Mouse (Mus musculus): Measurements from ENCODE around the gene Qdpr. TPM values are rescaled to one million over a fixed set of nuclear protein-coding genes. Genes with fewer than 3 reads are reported as not detected.

Qdpr gene
- polyA plus RNA-seq, 1 experiment from 2014 or later = 116 TPM

DNA sequence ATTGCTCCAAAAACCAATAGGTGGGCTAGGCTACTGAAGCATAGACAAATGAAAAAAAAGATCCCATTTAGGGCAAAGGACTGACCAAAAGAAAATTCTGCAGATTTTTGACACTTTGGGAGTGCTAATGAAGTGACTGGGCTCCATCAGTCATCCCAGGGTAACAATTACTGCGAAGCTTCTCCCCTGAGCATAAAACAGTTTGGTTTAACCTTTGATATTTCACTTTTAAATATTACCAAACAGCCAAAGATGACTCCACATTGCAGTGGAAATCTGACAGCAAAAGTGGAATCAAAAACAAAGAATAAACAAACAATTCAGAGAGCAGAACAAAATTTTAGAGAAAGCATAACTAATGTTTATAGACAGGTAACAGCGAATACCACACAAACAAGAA is 31.1 kb upstream of the Qdpr start:
- Histone ChIP-seq H3K9me3 (no peaks in the 10 kb centered on the region), H3K36me3 (no peaks in the 10 kb centered on the region), H3K4me3 (no peak overlapping the region), H3K4me1 (no peaks in the 10 kb centered on the region), H3K27ac (no peak overlapping the region), H3K27me3 (ENCODE audit: insufficient read depth, poor library complexity, severe bottlenecking) (peaks cover 2% of the 10 kb centered on the region; the same call in 1 of the 2 replicates)
- DNase-seq (ENCODE audit: low spot score) = no peak
- WGBS = 87% methylated on average over 2 of the region's 2 CpGs

DNA sequence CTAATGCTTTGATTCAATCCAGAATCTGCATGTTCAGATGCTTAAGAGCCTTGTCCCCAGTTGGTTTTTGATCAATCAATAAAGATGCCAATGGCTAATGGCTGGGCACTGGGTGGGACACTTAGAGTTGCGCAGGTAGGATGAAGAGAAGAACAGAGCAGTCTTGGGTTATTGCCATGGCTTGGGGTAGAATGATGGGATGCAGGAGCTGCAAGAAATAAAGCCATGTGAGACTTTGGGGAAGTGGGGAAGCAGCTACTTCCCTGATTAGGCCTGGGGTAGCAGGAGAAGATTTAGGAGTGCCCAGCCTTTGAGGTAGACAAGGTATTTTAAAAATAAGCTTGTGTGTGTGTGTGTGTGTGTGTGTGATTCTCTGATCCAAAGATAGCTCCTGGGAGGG is 30.0 kb upstream of the Qdpr start:
- WGBS = 85% methylated on average over 1 of the region's 1 CpGs
- DNase-seq (ENCODE audit: low spot score) = peak; percentile 53
- Histone ChIP-seq H3K4me1 (no peaks in the 10 kb centered on the region), H3K36me3 (no peaks in the 10 kb centered on the region), H3K9me3 (no peaks in the 10 kb centered on the region), H3K4me3 (no peak overlapping the region), H3K27me3 (ENCODE audit: insufficient read depth, poor library complexity, severe bottlenecking) (no peaks in the 10 kb centered on the region; the same call in 1 of the 2 replicates), H3K27ac (no peak overlapping the region)

DNA sequence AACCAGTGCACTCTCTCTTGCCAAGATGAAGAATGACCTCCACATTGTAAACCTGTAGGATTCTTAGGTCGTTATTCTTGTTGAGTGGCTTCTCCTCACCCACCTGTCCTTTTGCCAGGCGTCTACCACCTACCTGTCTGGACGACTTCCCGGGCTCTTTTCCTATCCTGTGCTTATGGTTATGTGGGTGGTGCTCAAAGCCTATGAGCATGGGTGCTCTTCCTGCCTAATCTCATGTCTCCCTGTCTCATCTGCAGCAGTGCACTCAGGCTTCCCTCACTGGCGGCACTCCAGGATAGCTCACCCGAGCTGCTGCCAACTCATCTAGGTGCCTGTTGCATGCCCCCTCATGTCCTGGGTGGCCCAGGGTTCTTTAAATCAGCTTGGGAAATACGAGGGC is 27.6 kb upstream of the Qdpr start:
- no peak overlapping the region for H3K4me3 ChIP-seq
- no peaks in the 10 kb centered on the region for H3K4me1 ChIP-seq
- no peaks in the 10 kb centered on the region; the same call in 1 of the 2 replicates for H3K27me3 ChIP-seq (ENCODE audit: insufficient read depth, poor library complexity, severe bottlenecking)
- H3K9me3 ChIP-seq = no peaks in the 10 kb centered on the region
- H3K36me3 ChIP-seq = no peaks in the 10 kb centered on the region
- H3K27ac ChIP-seq = no peak overlapping the region
- DNase-seq (ENCODE audit: low spot score) = no peak
- WGBS = 73% methylated on average over 7 of the region's 7 CpGs

DNA sequence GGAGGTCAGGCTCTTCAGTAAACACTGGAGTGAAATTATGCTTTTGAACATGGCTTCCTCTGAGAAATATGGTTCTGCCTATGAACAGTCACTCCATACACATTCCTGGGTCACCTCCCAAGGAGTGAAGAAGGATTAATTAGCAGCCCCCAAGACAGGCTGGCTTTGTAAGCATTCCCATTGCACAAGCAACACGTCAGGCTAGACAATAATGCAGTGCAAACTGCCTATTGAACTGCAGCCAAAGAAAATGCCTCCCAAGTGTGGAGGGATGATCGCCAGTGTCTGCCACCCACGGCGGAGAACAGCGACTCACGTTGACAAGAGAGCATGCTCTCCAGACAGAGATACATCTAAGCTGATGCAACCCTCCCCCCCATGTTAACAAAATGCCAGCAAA is 26.3 kb upstream of the Qdpr start:
- peak; percentile 58 for DNase-seq (ENCODE audit: low spot score)

DNA sequence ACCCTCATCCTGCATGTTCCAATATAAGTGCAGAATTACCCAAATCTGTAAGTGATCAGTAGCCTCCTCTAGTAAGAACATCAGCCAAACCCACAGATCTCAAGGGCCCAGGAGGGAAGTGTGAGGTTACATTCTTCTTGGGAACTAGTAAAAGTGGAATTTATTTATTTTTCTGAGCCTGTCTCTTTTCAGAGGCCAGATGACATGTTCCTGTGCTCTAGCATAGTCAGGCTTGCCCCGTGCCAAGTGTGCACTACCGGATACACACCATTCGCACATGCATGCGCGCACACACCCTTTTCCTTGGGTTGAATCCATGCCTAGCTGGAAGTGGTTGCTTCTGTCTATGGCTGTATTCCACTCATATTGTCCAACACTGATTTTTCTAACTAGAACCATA is 25.7 kb upstream of the Qdpr start:
- WGBS = 84% methylated on average over 5 of the region's 5 CpGs
- no peaks in the 10 kb centered on the region for H3K4me1 ChIP-seq
- peak; percentile 28 for DNase-seq (ENCODE audit: low spot score)
- H3K27ac ChIP-seq = no peak overlapping the region
- no peaks in the 10 kb centered on the region for H3K36me3 ChIP-seq
- H3K9me3 ChIP-seq = no peaks in the 10 kb centered on the region
- no peak overlapping the region for H3K4me3 ChIP-seq
- no peaks in the 10 kb centered on the region; the same call in 1 of the 2 replicates for H3K27me3 ChIP-seq (ENCODE audit: insufficient read depth, poor library complexity, severe bottlenecking)

More for the DNA sequence above, 26.3 kb upstream of the Qdpr start:
- Histone ChIP-seq H3K36me3 (no peaks in the 10 kb centered on the region), H3K4me3 (no peak overlapping the region), H3K4me1 (no peaks in the 10 kb centered on the region), H3K9me3 (no peaks in the 10 kb centered on the region), H3K27me3 (ENCODE audit: insufficient read depth, poor library complexity, severe bottlenecking) (no peaks in the 10 kb centered on the region; the same call in 1 of the 2 replicates), H3K27ac (no peak overlapping the region)
- WGBS = 65% methylated on average over 6 of the region's 6 CpGs

DNA sequence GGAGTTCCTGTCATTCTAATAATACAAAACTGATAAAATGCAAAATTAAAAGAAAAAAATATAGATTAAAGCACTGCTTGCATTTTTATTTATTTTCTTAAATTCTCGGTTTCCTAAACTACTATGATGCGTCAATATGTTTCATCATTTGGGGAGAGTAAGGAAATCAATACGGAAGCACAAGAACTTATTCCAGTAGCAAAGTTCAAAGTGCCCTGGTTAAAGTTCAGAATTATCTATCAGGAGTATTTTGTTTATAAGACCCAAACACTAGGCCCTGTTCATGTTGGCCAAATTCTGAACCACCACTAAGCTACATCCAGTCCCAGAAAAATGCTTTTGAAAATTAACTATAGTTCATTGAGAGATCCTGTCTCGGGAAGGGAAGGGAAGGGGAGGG is 24.7 kb upstream of the Qdpr start:
- 69% methylated on average over 3 of the region's 4 CpGs for WGBS
- no peaks in the 10 kb centered on the region for H3K4me1 ChIP-seq

DNA sequence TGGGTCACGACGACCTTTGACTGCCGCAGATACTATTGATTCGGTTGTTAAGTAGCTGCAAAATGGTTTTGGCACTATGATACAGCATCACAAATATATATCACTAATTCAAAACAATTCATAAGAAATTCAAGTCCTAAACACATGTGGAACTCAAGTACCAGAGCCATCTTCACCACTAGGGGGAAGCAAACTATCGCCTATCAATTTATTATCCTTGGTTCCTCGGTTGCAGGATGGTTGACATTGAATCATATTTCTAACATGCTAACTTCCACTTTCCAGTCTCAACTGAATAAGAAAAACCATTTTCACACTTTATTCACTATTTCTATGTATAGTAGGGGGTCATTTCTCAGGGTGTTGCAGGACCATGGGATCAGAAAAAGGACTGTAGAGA is 24.2 kb upstream of the Qdpr start:
- DNase-seq (ENCODE audit: low spot score) = peak; percentile 20

More for the DNA sequence above, 24.7 kb upstream of the Qdpr start:
- no peaks in the 10 kb centered on the region for H3K27me3 ChIP-seq (ENCODE audit: insufficient read depth, poor library complexity, severe bottlenecking)
- H3K36me3 ChIP-seq = no peaks in the 10 kb centered on the region
- no peak for DNase-seq (ENCODE audit: low spot score)
- H3K4me3 ChIP-seq = no peak overlapping the region
- no peaks in the 10 kb centered on the region for H3K9me3 ChIP-seq
- no peak overlapping the region for H3K27ac ChIP-seq

DNA sequence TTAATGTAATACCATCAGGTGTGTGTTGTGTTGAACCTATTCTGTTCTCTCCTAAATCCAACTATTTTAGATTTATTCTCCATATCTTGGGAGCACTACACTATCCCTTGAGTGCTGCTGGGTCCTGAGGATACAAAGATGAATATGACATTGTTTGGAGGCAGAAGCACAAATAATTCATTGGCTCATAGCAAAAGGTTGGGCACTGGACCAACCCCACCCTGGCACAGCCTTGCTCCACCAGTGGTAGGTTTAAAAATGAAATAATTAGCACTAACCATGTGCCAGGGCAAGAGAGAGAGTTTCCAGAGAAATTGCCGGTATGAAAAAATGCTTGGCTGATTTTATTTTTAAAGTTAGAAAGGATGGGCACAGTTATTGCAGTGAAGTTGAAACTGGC is 23.5 kb upstream of the Qdpr start:
- Histone ChIP-seq H3K4me3 (no peak overlapping the region), H3K9me3 (no peaks in the 10 kb centered on the region), H3K27ac (no peak overlapping the region), H3K36me3 (no peaks in the 10 kb centered on the region), H3K4me1 (no peaks in the 10 kb centered on the region), H3K27me3 (ENCODE audit: insufficient read depth, poor library complexity, severe bottlenecking) (no peaks in the 10 kb centered on the region)
- DNase-seq (ENCODE audit: low spot score) = peak; percentile 16
- WGBS = 85% methylated on average over 1 of the region's 1 CpGs

More for the DNA sequence above, 24.2 kb upstream of the Qdpr start:
- Histone ChIP-seq H3K9me3 (no peaks in the 10 kb centered on the region), H3K36me3 (no peaks in the 10 kb centered on the region), H3K4me3 (no peak overlapping the region), H3K27me3 (ENCODE audit: insufficient read depth, poor library complexity, severe bottlenecking) (no peaks in the 10 kb centered on the region), H3K27ac (no peak overlapping the region), H3K4me1 (no peaks in the 10 kb centered on the region)
- 32% methylated on average over 6 of the region's 6 CpGs for WGBS

DNA sequence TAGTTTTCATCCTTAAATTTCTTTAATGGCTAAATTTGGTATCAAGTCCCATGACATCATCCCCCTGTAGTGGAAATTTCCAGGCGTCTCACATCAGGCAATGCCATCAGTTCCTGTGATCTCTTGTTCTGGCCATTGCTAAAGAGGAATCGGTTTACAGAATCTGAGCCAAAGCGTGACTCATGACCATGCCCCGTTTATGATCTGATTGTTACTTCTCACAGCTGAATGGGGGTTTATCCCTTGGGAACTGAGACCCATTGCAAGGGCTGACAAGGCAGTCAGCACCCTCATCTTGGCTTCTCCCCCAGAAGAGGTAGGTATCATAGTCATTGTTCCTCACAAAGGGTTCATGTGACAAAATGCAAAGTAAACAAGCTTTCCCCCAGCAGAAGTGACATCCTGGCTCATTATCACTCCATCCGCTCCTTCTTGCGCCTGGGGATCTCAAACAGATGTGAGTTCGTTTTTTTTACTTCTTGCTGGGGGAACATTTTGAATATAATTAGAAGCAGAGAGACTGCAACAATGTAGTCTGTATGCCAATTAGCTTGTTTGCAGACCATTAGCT is 22.9 kb upstream of the Qdpr start:
- H3K4me1 ChIP-seq = no peaks in the 10 kb centered on the region
- no peaks in the 10 kb centered on the region for H3K27me3 ChIP-seq (ENCODE audit: insufficient read depth, poor library complexity, severe bottlenecking)
- no peaks in the 10 kb centered on the region for H3K9me3 ChIP-seq
- WGBS = 31% methylated on average over 7 of the region's 7 CpGs
- peak; percentile 31 for DNase-seq (ENCODE audit: low spot score)
- no peak overlapping the region for H3K27ac ChIP-seq
- no peaks in the 10 kb centered on the region for H3K36me3 ChIP-seq
- no peak overlapping the region for H3K4me3 ChIP-seq

DNA sequence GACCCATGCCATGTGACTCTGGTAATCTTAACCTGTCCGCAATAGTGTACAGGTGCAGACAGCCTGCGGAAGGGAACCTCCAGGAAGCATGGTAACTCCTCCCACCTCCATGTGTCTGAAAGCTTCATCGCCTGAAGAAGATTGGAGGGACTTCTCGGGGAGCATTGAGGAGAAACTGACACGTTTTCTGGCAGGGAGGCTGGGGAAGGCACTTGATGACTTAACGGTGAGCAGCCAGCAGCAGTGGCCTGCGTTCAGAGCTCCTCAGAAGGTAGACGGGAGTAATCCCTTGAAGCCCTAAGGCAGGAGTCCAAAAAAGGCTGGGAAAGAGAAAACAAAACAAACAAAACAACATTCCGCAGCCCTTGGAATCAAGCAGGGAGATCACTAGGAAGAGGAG is 4.4 kb upstream of the Qdpr start:
- Histone ChIP-seq H3K27ac (no peak overlapping the region), H3K27me3 (ENCODE audit: insufficient read depth, poor library complexity, severe bottlenecking) (no peaks in the 10 kb centered on the region)
- WGBS = 38% methylated on average over 9 of the region's 9 CpGs

DNA sequence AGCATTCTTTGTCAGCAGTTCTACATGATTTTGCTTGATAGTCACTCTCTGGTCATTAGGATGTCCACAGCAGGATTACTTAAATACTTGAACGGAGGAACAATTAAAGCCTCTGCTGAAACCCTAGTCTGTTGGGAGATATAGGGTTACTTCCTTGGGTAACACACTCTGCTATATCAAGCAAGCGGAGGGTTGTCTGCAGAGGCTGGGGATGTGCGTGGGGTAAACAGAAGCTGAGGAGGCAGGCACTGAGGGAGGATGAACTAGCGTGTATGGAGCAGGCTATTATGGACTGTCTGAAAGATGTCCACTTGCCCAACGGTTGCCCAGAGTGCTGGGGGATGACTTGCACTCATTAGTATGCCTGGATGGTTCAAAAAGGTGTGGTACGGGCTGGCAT is 3.4 kb upstream of the Qdpr start, which contains the start of gene Clrn2:
TSS of gene Clrn2 (plus strand) at position 301 of the 400 bp plus-strand sequence.
- H3K27me3 ChIP-seq (ENCODE audit: insufficient read depth, poor library complexity, severe bottlenecking) = 0 out of 2 replicates have a peak, but pooled peaks cover 2% of the 10 kb centered on the region
- no peak within 1 kb of the TSS for H3K4me3 ChIP-seq
- no peak within 1 kb of the TSS for H3K27ac ChIP-seq
- WGBS = 77% methylated on average over 6 of the region's 6 CpGs
- DNase-seq (ENCODE audit: low spot score) = no peak
- H3K36me3 ChIP-seq = no peaks in the 10 kb centered on the region
- H3K9me3 ChIP-seq = no peaks in the 10 kb centered on the region
- peaks cover 9% of the 10 kb centered on the region; the same call in 1 of the 2 replicates for H3K4me1 ChIP-seq

More for the DNA sequence above, 4.4 kb upstream of the Qdpr start:
- Histone ChIP-seq H3K4me3 (no peak overlapping the region), H3K4me1 (no peaks in the 10 kb centered on the region), H3K36me3 (no peaks in the 10 kb centered on the region), H3K9me3 (no peaks in the 10 kb centered on the region)
- DNase-seq (ENCODE audit: low spot score) = peak; percentile 54

DNA sequence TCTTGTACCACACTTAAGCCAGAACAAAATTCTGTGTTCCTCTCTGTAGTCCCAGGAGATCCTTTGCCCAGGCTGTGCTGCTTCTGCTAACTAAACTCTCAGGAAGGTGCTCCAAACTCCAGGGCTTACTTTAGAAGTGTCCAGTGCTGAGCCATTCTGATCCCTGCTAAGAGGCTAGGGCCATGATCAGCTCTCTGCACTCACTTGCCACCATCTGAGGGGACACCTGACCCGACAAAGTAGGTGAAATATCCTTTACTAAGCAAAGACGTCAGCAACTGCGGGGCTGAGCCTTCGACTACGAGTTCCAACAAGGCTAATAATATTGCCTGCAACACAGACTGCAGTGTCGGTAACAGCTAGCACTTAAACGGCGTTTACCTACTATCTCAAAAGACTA is 830 bp downstream of the Qdpr start:
- H3K36me3 ChIP-seq = peaks cover 2% of the 10 kb centered on the region; the same call in 1 of the 2 replicates
- 0 out of 2 replicates have a peak, but pooled peaks cover 7% of the 10 kb centered on the region for H3K27me3 ChIP-seq (ENCODE audit: insufficient read depth, poor library complexity, severe bottlenecking)
- H3K4me1 ChIP-seq = peaks cover 10% of the 10 kb centered on the region; the same call in 1 of the 2 replicates
- no peak for DNase-seq (ENCODE audit: low spot score)
- no peaks in the 10 kb centered on the region for H3K9me3 ChIP-seq
- H3K4me3 ChIP-seq = peak overlapping the region; percentile 90
- H3K27ac ChIP-seq = 0 out of 2 replicates have a peak overlapping the region, but pooled peaks have one; percentile 89
- WGBS = 2% methylated on average over 8 of the region's 8 CpGs

DNA sequence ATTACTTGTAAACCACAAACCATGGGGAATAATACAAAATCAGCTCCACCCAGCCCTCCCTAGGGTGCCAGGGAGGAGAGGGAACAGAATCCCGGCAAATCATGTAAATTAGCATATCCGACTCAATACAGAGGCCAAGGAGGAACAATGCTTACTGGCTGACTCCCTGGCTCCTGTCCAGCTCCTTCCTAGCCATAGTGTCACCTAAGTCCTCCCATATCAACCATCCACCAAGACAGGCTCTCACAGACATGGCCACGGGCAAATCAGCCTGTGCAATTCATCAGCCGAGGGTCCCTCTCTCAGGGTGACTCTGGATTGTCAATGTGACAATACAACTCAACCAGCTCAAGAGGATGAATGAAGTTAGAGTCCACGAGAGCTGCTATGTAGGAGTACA is 1.4 kb downstream of the Qdpr start:
- 65% methylated on average over 5 of the region's 5 CpGs for WGBS
- Histone ChIP-seq H3K27me3 (ENCODE audit: insufficient read depth, poor library complexity, severe bottlenecking) (0 out of 2 replicates have a peak, but pooled peaks cover 7% of the 10 kb centered on the region), H3K4me3 (peak overlapping the region; percentile 90), H3K27ac (no peak overlapping the region), H3K4me1 (peaks cover 10% of the 10 kb centered on the region; the same call in 1 of the 2 replicates), H3K36me3 (peaks cover 8% of the 10 kb centered on the region; the same call in 1 of the 2 replicates), H3K9me3 (no peaks in the 10 kb centered on the region)
- DNase-seq (ENCODE audit: low spot score) = no peak
